Mouse (Mus musculus) adrenal gland, postnatal 14 days (tissue): ENCODE data around the gene Atp1a4. TPM values are rescaled to one million over a fixed set of nuclear protein-coding genes. Genes with fewer than 3 reads are reported as not detected.
A peak's percentile ranks its signal among the peaks of the same experiment; 100 is the strongest.

Source experiments
- DNase-seq: peaks from one replicate; pipeline ENCODE4 v3.0.0; 2021; ENCODE audit warnings: mixed read lengths
- total RNA-seq: library from RNA; stranded (reverse); gene quantifications from 2 replicates; pipeline ENCODE4 v1.2.3, GENCODE M21; 2021

Gene Atp1a4
- total RNA-seq, 1 experiment from 2014 or later, result 0.22 TPM

- DNase-seq, result no peak
Observed at GRCm38 (mm10) chr1:172219451-172220406, 38.5 kb downstream of the Atp1a4 start, which contains the start of gene Casq1. Gene Casq1 (minus strand): TSS chr1:172219868.

- DNase-seq, result no peak
Observed at GRCm38 (mm10) chr1:172218164-172218910, 39.9 kb downstream of the Atp1a4 start.

GRCm38 (mm10) chr1:172217148-172217547 is 41.1 kb downstream of the Atp1a4 start:
- peak; percentile 97 for DNase-seq

- DNase-seq, result peak; percentile 60
Observed at GRCm38 (mm10) chr1:172214748-172215147, 43.5 kb downstream of the Atp1a4 start.

- no peak for DNase-seq
Observed at GRCm38 (mm10) chr1:172213771-172214170, 44.4 kb downstream of the Atp1a4 start.

- no peak for DNase-seq
Observed at GRCm38 (mm10) chr1:172212776-172213175, 45.4 kb downstream of the Atp1a4 start.

- DNase-seq, result no peak
Observed at GRCm38 (mm10) chr1:172207111-172207584, 51.1 kb downstream of the Atp1a4 start.

GRCm38 (mm10) chr1:172206141-172206917 is 51.9 kb downstream of the Atp1a4 start, which contains the start of gene Pea15a:
Gene Pea15a (minus strand): TSS chr1:172206804.
- DNase-seq, result peak; percentile 89

- no peak for DNase-seq
Observed at GRCm38 (mm10) chr1:172205741-172206087, 52.5 kb downstream of the Atp1a4 start.

GRCm38 (mm10) chr1:172204814-172205740 is 53.1 kb downstream of the Atp1a4 start:
- DNase-seq, result no peak

DNA sequence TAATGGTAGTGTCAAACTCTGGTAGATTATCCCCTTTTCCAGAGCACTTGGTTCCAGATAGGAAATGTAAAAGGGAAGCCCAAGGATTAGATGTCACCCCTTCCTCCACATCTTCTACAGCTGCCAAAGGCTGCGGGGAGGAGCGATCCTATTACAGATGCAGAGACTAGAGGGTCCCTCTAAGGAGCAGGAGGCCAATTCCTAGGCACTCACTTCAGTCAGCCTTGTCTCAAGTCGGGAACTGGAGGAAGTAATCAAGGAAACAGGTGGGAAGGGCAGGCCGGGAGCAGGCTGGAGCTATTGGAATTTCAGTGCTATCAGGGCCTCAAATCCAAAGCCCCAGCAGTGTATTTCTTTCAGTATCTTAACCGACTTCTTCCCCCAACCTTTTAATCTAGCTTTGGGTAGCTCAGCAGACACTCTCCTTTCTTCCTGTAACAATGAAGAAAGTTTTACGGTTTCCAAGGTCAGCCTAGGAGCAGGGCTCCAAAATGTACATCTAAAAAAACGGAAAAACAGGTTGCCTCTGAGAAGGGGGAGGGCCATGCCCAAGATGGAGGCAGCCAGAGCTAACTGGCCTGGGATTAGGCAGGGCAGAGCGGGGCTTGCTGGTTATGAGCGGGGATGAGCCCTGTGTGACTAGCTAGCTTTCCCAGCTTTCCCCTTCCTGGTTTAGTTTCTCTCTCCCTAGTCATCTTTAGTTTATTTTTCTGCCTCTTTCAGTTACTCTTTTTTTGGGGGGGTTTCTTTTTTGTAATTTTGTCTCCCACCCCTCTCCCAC is 54.0 kb downstream of the Atp1a4 start:
- DNase-seq, result no peak

GRCm38 (mm10) chr1:172203566-172203965 is 54.6 kb downstream of the Atp1a4 start:
- no peak for DNase-seq

- peak; percentile 51 for DNase-seq
Observed at GRCm38 (mm10) chr1:172202894-172203522, 55.2 kb downstream of the Atp1a4 start.

DNA sequence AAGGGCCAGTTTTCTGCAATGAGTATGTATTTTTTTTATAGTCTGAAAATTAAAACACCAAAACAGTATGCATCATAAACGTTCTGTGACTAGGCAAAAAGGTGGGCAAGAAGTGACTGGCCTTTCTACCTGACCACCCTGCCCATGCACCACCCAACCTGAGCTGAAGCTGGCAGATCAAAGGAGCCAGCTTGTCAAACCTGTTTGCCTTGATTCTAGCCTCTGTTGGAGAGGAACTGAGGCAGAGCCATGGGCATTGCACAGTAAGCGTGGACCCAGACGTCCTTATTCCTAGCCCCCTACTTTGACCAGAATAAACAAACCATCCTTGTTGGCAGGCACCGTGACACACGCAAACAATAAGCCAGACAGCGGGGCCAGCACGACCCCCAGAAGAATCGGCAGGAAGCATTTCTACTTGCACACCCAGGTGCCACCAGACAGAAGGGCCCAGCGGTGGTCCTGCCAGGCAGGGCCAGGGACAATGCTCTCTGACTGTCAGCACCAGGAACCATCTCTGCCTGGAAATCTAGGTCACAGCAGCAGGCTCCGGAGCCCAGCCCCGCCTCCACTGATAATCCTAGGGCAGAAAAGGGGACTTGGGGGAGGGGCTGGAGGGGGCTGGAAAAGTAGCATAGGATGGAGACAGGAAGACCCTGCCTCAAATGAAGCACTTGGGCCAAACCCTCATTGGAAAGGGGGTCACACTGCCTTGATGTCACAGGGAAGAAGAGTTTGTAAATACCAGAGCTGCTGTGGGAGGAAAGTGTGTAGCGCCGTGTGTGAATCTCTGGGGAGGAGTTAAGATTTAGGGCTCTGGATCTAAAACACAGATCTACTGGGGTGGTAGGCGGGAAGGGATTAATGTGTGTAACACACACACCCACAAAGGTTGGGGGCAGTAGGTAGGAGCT is 56.0 kb downstream of the Atp1a4 start:
- DNase-seq, result peak; percentile 58

GRCm38 (mm10) chr1:172200871-172201447 is 57.3 kb downstream of the Atp1a4 start:
- no peak for DNase-seq

DNA sequence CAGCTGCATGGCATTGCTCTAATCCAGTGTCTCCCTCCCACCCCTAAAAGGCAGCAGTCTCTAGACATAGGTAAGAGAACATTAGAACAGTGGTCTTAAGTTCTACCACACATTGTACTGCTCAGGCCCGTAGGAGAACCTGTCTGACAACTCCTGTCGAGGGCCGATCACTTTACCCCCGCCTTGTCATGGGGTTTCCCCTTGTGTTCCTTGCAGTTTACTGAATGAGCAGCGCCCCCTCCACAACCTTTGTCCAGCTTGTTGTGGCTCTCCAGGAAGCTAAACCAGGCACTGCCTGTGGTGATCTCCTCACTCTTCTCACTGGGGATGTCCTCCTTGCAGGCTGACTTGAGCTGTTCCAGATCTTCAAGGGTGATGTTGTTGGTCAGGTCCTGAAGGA is 58.1 kb downstream of the Atp1a4 start:
- DNase-seq, result no peak

- no peak for DNase-seq
Observed at GRCm38 (mm10) chr1:172198996-172199395, 59.2 kb downstream of the Atp1a4 start.

- DNase-seq, result no peak
Observed at GRCm38 (mm10) chr1:172198316-172198715, 59.9 kb downstream of the Atp1a4 start.
